Mouse (Mus musculus) MN1 (cell line): ENCODE measurements at regions not wholly inside any gene's neighbourhood (a gene's known extent, or its start where the extent isn't known, plus 50 kb on each side); places are given as distances from the start of the nearest gene placed in this dataset.

Experiments used
- DNase-seq: peaks from one replicate; pipeline ENCODE4 v3.0.0-alpha.2; 2016; ENCODE audit warnings: low spot score

DNA sequence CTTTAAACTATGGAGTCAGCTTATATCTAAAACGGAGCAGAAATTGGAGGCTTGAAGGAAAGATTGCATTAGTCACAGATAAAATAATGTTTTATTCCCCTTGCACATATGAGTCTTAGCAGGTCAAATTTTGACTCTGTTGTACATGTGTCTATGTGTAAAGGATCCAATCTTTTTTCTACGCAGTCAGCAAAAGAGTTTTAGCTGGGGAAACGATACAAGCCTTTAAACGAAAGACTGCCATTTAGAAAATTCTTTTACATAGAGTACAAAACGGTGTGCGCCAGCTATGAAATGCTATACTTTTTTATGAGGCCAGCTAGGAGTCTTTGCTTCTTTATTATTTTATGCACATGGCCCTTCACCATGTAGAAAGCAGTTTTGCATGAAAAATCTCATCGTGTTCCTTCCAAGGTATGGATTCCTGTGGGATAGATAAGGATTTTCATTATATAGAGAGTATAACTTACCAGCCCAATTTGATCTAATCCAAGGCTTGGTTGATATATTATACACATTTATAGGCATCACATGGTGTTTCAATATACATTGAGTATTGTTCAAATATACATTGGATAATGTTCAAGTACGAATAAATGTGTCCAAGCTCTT, 116.0 kb upstream of the Thumpd2 start:
- DNase-seq, result no peak

DNA sequence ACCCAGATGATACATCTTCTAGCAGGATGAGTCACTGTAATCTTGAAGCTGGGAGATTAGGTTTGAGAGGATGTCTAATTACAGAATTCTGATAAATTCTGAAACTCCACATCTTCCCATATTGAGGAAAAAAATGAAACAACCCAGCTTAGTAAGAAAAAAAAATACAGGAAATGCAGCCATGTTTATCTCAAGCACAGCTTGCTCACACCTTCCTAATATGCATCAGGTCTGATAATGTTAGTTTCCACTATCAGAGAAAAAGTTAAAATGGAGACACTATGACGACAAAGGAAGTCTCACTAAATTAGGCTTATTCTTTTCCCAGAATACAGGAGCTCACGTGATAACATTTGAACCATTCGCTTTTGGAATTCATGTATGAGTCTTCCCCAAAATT, 111.4 kb upstream of the Thumpd2 start:
- no peak for DNase-seq

- no peak for DNase-seq
These were observed 111.0 kb upstream of the Thumpd2 start for GRCm38 (mm10) chr17:81175877-81176276.

GRCm38 (mm10) chr17:81172943-81173342, 108.1 kb upstream of the Thumpd2 start:
- no peak for DNase-seq

- DNase-seq, result no peak
These were observed 104.2 kb upstream of the Thumpd2 start for GRCm38 (mm10) chr17:81169118-81169517.

GRCm38 (mm10) chr17:81150730-81151129, 85.8 kb upstream of the Thumpd2 start:
- no peak for DNase-seq

- no peak for DNase-seq
These were observed 69.8 kb upstream of the Thumpd2 start for GRCm38 (mm10) chr17:81134702-81135101.

DNA sequence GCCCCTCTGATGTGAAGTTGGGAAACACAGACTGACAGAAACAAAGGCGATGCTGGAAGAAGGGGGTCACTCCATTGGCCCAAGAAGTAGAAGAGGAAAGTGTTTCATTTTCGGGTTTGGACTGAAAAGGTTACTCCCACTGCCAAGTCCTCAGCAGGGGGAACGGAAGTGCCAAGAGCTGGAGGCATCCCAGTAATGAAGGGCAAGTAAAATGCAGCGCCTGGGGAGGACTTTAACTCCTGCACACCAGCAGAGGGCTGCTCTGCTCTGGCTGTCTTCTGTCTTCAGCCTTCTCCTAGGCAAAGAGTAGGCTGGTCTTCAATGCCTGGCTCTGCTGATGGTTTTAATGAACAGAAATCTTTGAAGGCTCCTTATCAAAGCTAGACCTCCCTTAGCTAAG, 68.3 kb upstream of the Thumpd2 start:
- DNase-seq, result no peak
